Mouse (Mus musculus) bone marrow macrophage, adult 2 months (primary cell): ENCODE measurements around the gene Vps9d1.

Experiments
- CTCF ChIP-seq: IDR thresholded peaks from 2 replicates; pipeline ENCODE4 v1.5.1; 2012; ENCODE audit warnings: low read depth, mild to moderate bottlenecking, low read length, moderate library complexity
- POLR2A ChIP-seq: IDR thresholded peaks from 2 replicates; pipeline ENCODE4 v1.6.1; 2012; ENCODE audit warnings: mild to moderate bottlenecking, low read depth, low read length, borderline replicate concordance

- no peak for TF ChIP-seq POLR2A
- TF ChIP-seq CTCF: no peak
Observed at GRCm38 (mm10) chr8:123280302-123281094, 26.4 kb upstream of the Vps9d1 start.
